Mouse (Mus musculus): Measurements from ENCODE around the gene Scaf1.

The Scaf1 gene

GRCm38 (mm10) chr7:44956266-44956665, 59.9 kb downstream of the Scaf1 start:
- no peak for DNase-seq (ENCODE audit: low read depth, low spot score)

DNA sequence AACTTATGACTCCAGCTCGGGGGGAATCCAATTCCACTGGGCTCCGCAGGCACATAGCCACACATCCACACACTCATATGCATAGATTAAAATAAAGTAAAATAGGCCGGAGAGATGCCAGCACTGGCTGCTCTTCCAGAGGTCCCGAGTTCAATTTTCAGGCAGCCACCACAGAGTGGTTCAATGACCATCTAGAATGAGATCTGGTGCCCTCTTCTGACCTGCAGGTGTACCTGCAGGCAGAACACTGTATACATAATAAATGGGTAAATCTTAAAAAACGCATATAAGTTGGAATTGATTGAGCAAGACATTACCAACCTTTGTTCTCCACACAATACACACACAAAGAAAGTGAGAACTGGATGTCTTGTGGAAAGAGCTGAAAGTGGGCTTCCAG, 60.5 kb downstream of the Scaf1 start:
- DNase-seq (ENCODE audit: low read depth, low spot score), result no peak

- no peak for DNase-seq (ENCODE audit: low read depth, low spot score)
Measured at GRCm38 (mm10) chr7:44954091-44954885, 61.9 kb downstream of the Scaf1 start.

GRCm38 (mm10) chr7:44953561-44953960, 62.6 kb downstream of the Scaf1 start:
- no peak for DNase-seq (ENCODE audit: low read depth, low spot score)
